Mouse (Mus musculus) heart, postnatal 0 days (tissue): Measurements from ENCODE around the gene Ltb4r1.

Source experiments
- CTCF ChIP-seq: IDR thresholded peaks from 2 replicates; pipeline ENCODE4 v1.5.1; 2016; ENCODE audit warnings: antibody characterized with exemption, control low read depth, low read depth
- EP300 ChIP-seq: IDR thresholded peaks from 2 replicates; pipeline ENCODE4 v1.6.1; 2016; ENCODE audit warnings: antibody characterized with exemption, low read depth

DNA sequence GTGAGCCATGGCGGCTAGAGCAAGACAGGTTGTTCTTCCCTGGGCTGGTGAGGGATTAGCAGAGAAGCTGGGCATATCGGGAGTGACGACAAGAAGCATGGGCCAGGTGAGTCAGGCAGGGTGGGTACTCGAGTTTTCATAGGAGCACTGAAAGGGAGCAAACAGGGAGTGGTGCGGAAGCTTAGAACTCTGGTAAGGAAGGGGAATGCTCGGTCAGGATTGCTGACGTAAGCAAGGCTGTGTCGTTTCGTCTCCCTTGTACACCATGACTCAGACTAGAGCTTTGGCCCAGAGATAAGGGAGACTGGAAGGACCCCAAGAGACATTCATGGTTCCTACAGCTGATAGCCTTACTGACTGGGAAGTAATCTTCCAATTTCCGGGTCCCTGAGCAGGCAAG lies 31.9 kb upstream of the Ltb4r1 start:
- no peak for TF ChIP-seq CTCF
- no peak for TF ChIP-seq EP300
